Mouse (Mus musculus) G1E (cell line): ENCODE measurements at regions not wholly inside any gene's neighbourhood (a gene's known extent, or its start where the extent isn't known, plus 50 kb on each side); places are given as distances from the start of the nearest gene placed in this dataset.

Source experiments
- ATAC-seq: 2 replicates; pipeline ENCODE4 v1.8.0; 2016; ENCODE audit warnings: mild to moderate bottlenecking; ENCODE audit not compliant: insufficient number of reproducible peaks, poor library complexity, low FRiP score, severe bottlenecking; ENCODE audit errors: extremely low read depth
- DNase-seq: peaks from one replicate; pipeline ENCODE4 v3.0.0; 2012; ENCODE audit warnings: low spot score
- H3K27me3 ChIP-seq: 2 replicates; pipeline ENCODE4 v1.6.1; 2012; ENCODE audit warnings: mild to moderate bottlenecking, low read length, inconsistent platforms; ENCODE audit not compliant: insufficient read depth
- H3K36me3 ChIP-seq: replicated peaks from 2 replicates; pipeline ENCODE3; 2012; ENCODE audit warnings: mild to moderate bottlenecking, inconsistent platforms
- H3K4me1 ChIP-seq: 2 replicates; pipeline ENCODE4 v1.6.1; 2012; ENCODE audit warnings: low read depth, low read length, inconsistent platforms, mixed read lengths; ENCODE audit not compliant: insufficient read depth
- H3K4me3 ChIP-seq: 2 replicates; pipeline ENCODE4 v1.5.1; 2012; ENCODE audit warnings: low read depth, mild to moderate bottlenecking, inconsistent platforms, low read length, moderate library complexity, mixed read lengths
- H3K9me3 ChIP-seq: replicated peaks from 2 replicates; pipeline ENCODE4 v1.6.1; 2012; ENCODE audit warnings: inconsistent platforms
- CTCF ChIP-seq: IDR thresholded peaks from 2 replicates; pipeline ENCODE4 v1.5.1; 2012; ENCODE audit warnings: low read depth, low read length, inconsistent platforms, mixed read lengths
- GATA1 ChIP-seq: IDR thresholded peaks from 2 replicates; pipeline ENCODE4 v1.6.1; 2012; ENCODE audit warnings: borderline replicate concordance, low read length, inconsistent platforms, mixed read lengths
- GATA2 ChIP-seq: IDR thresholded peaks from 2 replicates; pipeline ENCODE4 v1.6.1; 2012; ENCODE audit warnings: low read depth, low read length, inconsistent platforms, borderline replicate concordance
- POLR2AphosphoS5 ChIP-seq: IDR thresholded peaks from 2 replicates; pipeline ENCODE4 v1.6.1; 2012; ENCODE audit warnings: low read depth, low read length, inconsistent platforms; ENCODE audit not compliant: insufficient replicate concordance
- TAL1 ChIP-seq: conservative IDR thresholded peaks from 2 replicates; pipeline ENCODE4 v1.6.1; 2012; ENCODE audit warnings: low read depth, low read length, inconsistent platforms, mixed read lengths

DNA sequence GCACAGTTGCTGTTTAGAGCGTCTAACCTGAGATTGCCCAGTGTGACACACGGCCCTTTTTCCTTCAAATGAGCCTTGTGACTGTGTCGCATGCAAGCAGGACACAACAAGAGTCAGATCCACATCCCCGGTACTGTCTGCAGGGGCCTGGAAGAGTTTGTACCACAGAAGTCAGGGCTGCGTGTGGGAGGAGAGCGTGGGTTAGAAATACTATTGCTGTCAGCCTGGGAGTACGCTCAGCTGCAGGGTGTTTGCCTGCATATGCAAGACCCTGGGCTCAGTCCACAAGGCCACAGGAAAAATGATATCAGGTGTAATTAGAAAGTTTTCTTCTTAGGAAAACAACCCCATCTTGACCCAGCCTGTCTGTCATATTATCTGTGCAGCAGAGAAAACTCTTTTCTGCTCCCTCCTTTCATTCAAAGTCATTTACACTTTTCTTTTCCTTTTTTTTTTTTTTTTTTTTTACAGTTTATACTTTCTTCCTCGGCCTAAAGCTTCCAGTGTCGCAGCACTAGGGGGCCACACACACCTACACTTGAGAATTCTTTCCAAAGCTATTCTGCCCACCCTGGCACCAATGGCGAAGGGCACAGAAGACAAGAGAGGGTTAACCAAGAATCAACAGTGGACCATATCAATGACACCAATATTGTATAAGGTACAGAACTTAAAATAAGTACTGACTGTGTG, 168.3 kb downstream of the Cdca7 start:
- no peaks in the 10 kb centered on the region for H3K4me1 ChIP-seq
- no peaks in the 10 kb centered on the region for H3K9me3 ChIP-seq
- TF ChIP-seq GATA2 (no peak), POLR2AphosphoS5 (no peak), CTCF (no peak), TAL1 (no peak), GATA1 (no peak)
- no peaks in the 10 kb centered on the region for H3K36me3 ChIP-seq
- no peak overlapping the region for H3K4me3 ChIP-seq
- no peak for ATAC-seq
- no peak for DNase-seq
- peaks cover 22% of the 10 kb centered on the region for H3K27me3 ChIP-seq

DNA sequence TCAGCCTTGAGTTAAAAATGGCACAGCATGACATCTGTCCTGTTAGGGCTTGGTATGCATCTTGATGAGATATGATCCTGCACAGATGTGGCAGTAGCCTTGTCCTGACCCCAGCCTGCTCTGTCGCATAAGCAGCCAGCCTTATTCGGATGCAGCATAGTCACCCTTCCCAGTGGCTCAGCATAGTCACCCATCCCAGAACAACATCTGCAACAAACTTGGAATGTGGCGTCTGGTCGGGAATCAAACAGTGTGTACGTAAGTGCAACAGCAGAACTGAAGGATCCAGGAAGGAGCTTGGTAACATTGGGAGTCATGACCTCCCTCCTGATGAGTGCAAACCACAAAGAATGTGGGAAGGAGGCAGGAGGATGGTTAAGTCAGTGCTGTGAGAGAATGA, 171.7 kb downstream of the Cdca7 start:
- Histone ChIP-seq H3K9me3 (no peaks in the 10 kb centered on the region), H3K27me3 (peaks cover 26% of the 10 kb centered on the region), H3K4me1 (no peaks in the 10 kb centered on the region), H3K36me3 (no peaks in the 10 kb centered on the region), H3K4me3 (no peak overlapping the region)
- TF ChIP-seq GATA1: no peak
- TF ChIP-seq POLR2AphosphoS5: no peak
- no peak for TF ChIP-seq CTCF
- TF ChIP-seq GATA2: no peak
- no peak for TF ChIP-seq TAL1
- ATAC-seq (no peak), DNase-seq (no peak)

GRCm38 (mm10) chr2:72648294-72648693, 172.3 kb downstream of the Cdca7 start:
- no peaks in the 10 kb centered on the region for H3K4me1 ChIP-seq
- H3K27me3 ChIP-seq: peaks cover 21% of the 10 kb centered on the region
- TF ChIP-seq GATA1: no peak
- TF ChIP-seq TAL1: no peak
- no peak for TF ChIP-seq POLR2AphosphoS5
- TF ChIP-seq CTCF: no peak
- no peak for TF ChIP-seq GATA2
- H3K36me3 ChIP-seq: no peaks in the 10 kb centered on the region
- no peak for ATAC-seq
- no peak for DNase-seq
- H3K9me3 ChIP-seq: no peaks in the 10 kb centered on the region
- no peak overlapping the region for H3K4me3 ChIP-seq

GRCm38 (mm10) chr2:72655864-72656263, 179.9 kb downstream of the Cdca7 start:
- H3K27me3 ChIP-seq: peaks cover 8% of the 10 kb centered on the region; the same call in 1 of the 2 replicates
- H3K36me3 ChIP-seq: no peaks in the 10 kb centered on the region
- H3K4me1 ChIP-seq: no peaks in the 10 kb centered on the region
- H3K9me3 ChIP-seq: no peaks in the 10 kb centered on the region
- TF ChIP-seq GATA1: no peak
- no peak for TF ChIP-seq CTCF
- no peak for TF ChIP-seq TAL1
- TF ChIP-seq POLR2AphosphoS5: no peak
- no peak for TF ChIP-seq GATA2
- DNase-seq: no peak
- ATAC-seq: no peak
- no peak overlapping the region for H3K4me3 ChIP-seq

GRCm38 (mm10) chr2:72657101-72657920, 181.4 kb downstream of the Cdca7 start:
- no peaks in the 10 kb centered on the region for H3K4me1 ChIP-seq
- TF ChIP-seq TAL1: no peak
- TF ChIP-seq CTCF: no peak
- TF ChIP-seq GATA2: no peak
- no peak for TF ChIP-seq GATA1
- no peak for TF ChIP-seq POLR2AphosphoS5
- ATAC-seq: no peak
- H3K9me3 ChIP-seq: no peaks in the 10 kb centered on the region
- H3K4me3 ChIP-seq: no peak overlapping the region
- H3K27me3 ChIP-seq: peaks cover 8% of the 10 kb centered on the region; the same call in 1 of the 2 replicates
- DNase-seq: no peak
- no peaks in the 10 kb centered on the region for H3K36me3 ChIP-seq

- ATAC-seq: no peak
- H3K4me1 ChIP-seq: no peaks in the 10 kb centered on the region
Measured at GRCm38 (mm10) chr2:72662396-72662795, 186.4 kb downstream of the Cdca7 start.

More at GRCm38 (mm10) chr2:72662396-72662795, 186.4 kb downstream of the Cdca7 start:
- Histone ChIP-seq H3K27me3 (peaks cover 17% of the 10 kb centered on the region), H3K4me3 (no peak overlapping the region), H3K36me3 (no peaks in the 10 kb centered on the region), H3K9me3 (no peaks in the 10 kb centered on the region)
- DNase-seq: no peak
- no peak for TF ChIP-seq POLR2AphosphoS5
